Mouse (Mus musculus): Measurements from ENCODE around the gene Mettl9.

- no peak for TF ChIP-seq GATA1 (IDR thresholded peaks at IDR 0.05; ENCODE audit: low read length)
- no peak for TF ChIP-seq TAL1 (IDR thresholded peaks at IDR 0.05; ENCODE audit: low read length)
These were observed 50.7 kb downstream of the Mettl9 start for GRCm38 (mm10) chr7:121084840-121085453.
